Mouse (Mus musculus): ENCODE results near the gene Mt4. TPM values are rescaled to one million over a fixed set of nuclear protein-coding genes. Genes with fewer than 3 reads are reported as not detected.

Mt4 gene
- polyA plus RNA-seq (2015; fragmentation: Nextera tagmentation; extraction: Ambion mirVana), result not detected in 2 replicates

- H3K27me3 ChIP-seq, result no peaks in the 10 kb centered on the region
- H3K27ac ChIP-seq, result no peak within 1 kb of the TSS
- H3K9ac ChIP-seq, result no peak within 1 kb of the TSS
- WGBS, result 37% methylated on average over 6 of the region's 6 CpGs
- no peaks in the 10 kb centered on the region for H3K4me1 ChIP-seq
- no peak for ATAC-seq (replicated peaks; ENCODE audit: low FRiP score)
- no peak within 1 kb of the TSS for H3K4me3 ChIP-seq (replicated peaks)
- H3K36me3 ChIP-seq, result no peaks in the 10 kb centered on the region
- no peak within 1 kb of the TSS for H3K4me2 ChIP-seq
- no peaks in the 10 kb centered on the region for H3K9me3 ChIP-seq (replicated peaks)
Observed at GRCm38 (mm10) chr8:94136933-94137332, at the start of gene Mt4. Gene Mt4, plus strand, starts transcription at chr8:94137197.

- Histone ChIP-seq H3K36me3 (peaks cover 14% of the 10 kb centered on the region), H3K4me1 (no peaks in the 10 kb centered on the region), H3K4me3 (replicated peaks) (no peak overlapping the region), H3K9ac (no peak overlapping the region), H3K9me3 (replicated peaks) (no peaks in the 10 kb centered on the region), H3K27me3 (no peaks in the 10 kb centered on the region), H3K27ac (no peak overlapping the region), H3K4me2 (no peak overlapping the region)
- ATAC-seq (replicated peaks; ENCODE audit: low FRiP score), result no peak
- 83% methylated on average over 9 of the region's 9 CpGs for WGBS
Observed at GRCm38 (mm10) chr8:94087964-94088363, 49.0 kb upstream of the Mt4 start.

- no peaks in the 10 kb centered on the region for H3K9me3 ChIP-seq (replicated peaks)
- 74% methylated on average over 6 of the region's 6 CpGs for WGBS
- H3K36me3 ChIP-seq, result peaks cover 14% of the 10 kb centered on the region
- H3K4me2 ChIP-seq, result no peak overlapping the region
- ATAC-seq (replicated peaks; ENCODE audit: low FRiP score), result no peak
- H3K27ac ChIP-seq, result no peak overlapping the region
- H3K4me1 ChIP-seq, result no peaks in the 10 kb centered on the region
- no peaks in the 10 kb centered on the region for H3K27me3 ChIP-seq
- no peak overlapping the region for H3K9ac ChIP-seq
- no peak overlapping the region for H3K4me3 ChIP-seq (replicated peaks)
Observed at GRCm38 (mm10) chr8:94089715-94090114, 47.3 kb upstream of the Mt4 start.

- no peak overlapping the region for H3K9ac ChIP-seq
- H3K4me3 ChIP-seq (replicated peaks), result no peak overlapping the region
- H3K36me3 ChIP-seq, result no peaks in the 10 kb centered on the region
- no peak overlapping the region for H3K27ac ChIP-seq
- no peaks in the 10 kb centered on the region for H3K9me3 ChIP-seq (replicated peaks)
- ATAC-seq (replicated peaks; ENCODE audit: low FRiP score), result no peak
- WGBS, result 83% methylated on average over 9 of the region's 9 CpGs
- no peak overlapping the region for H3K4me2 ChIP-seq
- H3K4me1 ChIP-seq, result peaks cover 5% of the 10 kb centered on the region
- H3K27me3 ChIP-seq, result no peaks in the 10 kb centered on the region
Observed at GRCm38 (mm10) chr8:94092848-94093247, 44.1 kb upstream of the Mt4 start.

GRCm38 (mm10) chr8:94094281-94094680, 42.7 kb upstream of the Mt4 start:
- Histone ChIP-seq H3K27ac (no peak overlapping the region), H3K36me3 (no peaks in the 10 kb centered on the region), H3K4me1 (peaks cover 10% of the 10 kb centered on the region), H3K9ac (no peak overlapping the region), H3K4me2 (no peak overlapping the region), H3K27me3 (no peaks in the 10 kb centered on the region), H3K9me3 (replicated peaks) (no peaks in the 10 kb centered on the region), H3K4me3 (replicated peaks) (no peak overlapping the region)
- ATAC-seq (replicated peaks; ENCODE audit: low FRiP score), result no peak
- WGBS, result 88% methylated on average over 6 of the region's 6 CpGs

- Histone ChIP-seq H3K27ac (peak within 1 kb of the TSS; percentile 96), H3K9ac (peak within 1 kb of the TSS; percentile 51), H3K4me3 (replicated peaks) (peak within 1 kb of the TSS; percentile 70), H3K4me1 (peaks cover 10% of the 10 kb centered on the region), H3K36me3 (no peaks in the 10 kb centered on the region), H3K9me3 (replicated peaks) (no peaks in the 10 kb centered on the region), H3K27me3 (no peaks in the 10 kb centered on the region), H3K4me2 (peak within 1 kb of the TSS; percentile 67)
- under 1% methylated on average over 61 of the region's 61 CpGs for WGBS
- ATAC-seq (replicated peaks; ENCODE audit: low FRiP score), result peak; percentile 100
Observed at GRCm38 (mm10) chr8:94098081-94098974, 38.7 kb upstream of the Mt4 start, which contains the start of gene Bbs2. Gene Bbs2, minus strand, starts transcription at chr8:94098928.

- peaks cover 10% of the 10 kb centered on the region for H3K4me1 ChIP-seq
- no peaks in the 10 kb centered on the region for H3K27me3 ChIP-seq
- peak overlapping the region; percentile 51 for H3K9ac ChIP-seq
- H3K36me3 ChIP-seq, result no peaks in the 10 kb centered on the region
- peak overlapping the region; percentile 96 for H3K27ac ChIP-seq
- H3K4me3 ChIP-seq (replicated peaks), result peak overlapping the region; percentile 70
- 39% methylated on average over 4 of the region's 4 CpGs for WGBS
- no peaks in the 10 kb centered on the region for H3K9me3 ChIP-seq (replicated peaks)
- ATAC-seq (replicated peaks; ENCODE audit: low FRiP score), result no peak
- H3K4me2 ChIP-seq, result peak overlapping the region; percentile 67
Observed at GRCm38 (mm10) chr8:94098996-94099395, 38.0 kb upstream of the Mt4 start.

- Histone ChIP-seq H3K4me2 (no peak overlapping the region), H3K4me3 (replicated peaks) (no peak overlapping the region), H3K36me3 (no peaks in the 10 kb centered on the region), H3K9ac (no peak overlapping the region), H3K27me3 (no peaks in the 10 kb centered on the region), H3K27ac (no peak overlapping the region), H3K9me3 (replicated peaks) (no peaks in the 10 kb centered on the region), H3K4me1 (peaks cover under 1% of the 10 kb centered on the region; the same call in 1 of the 2 replicates)
- ATAC-seq (replicated peaks; ENCODE audit: low FRiP score), result no peak
- 56% methylated on average over 5 of the region's 5 CpGs for WGBS
Observed at GRCm38 (mm10) chr8:94104146-94104545, 32.9 kb upstream of the Mt4 start.

GRCm38 (mm10) chr8:94107871-94108270, 29.1 kb upstream of the Mt4 start:
- H3K9ac ChIP-seq, result no peak overlapping the region

GRCm38 (mm10) chr8:94109396-94109795, 27.6 kb upstream of the Mt4 start:
- H3K36me3 ChIP-seq, result no peaks in the 10 kb centered on the region
- 76% methylated on average over 6 of the region's 6 CpGs for WGBS
- no peak overlapping the region for H3K27ac ChIP-seq
- H3K4me3 ChIP-seq (replicated peaks), result no peak overlapping the region
- peak; percentile 67; the same call in 1 of the 2 replicates for ATAC-seq (replicated peaks; ENCODE audit: low FRiP score)
- H3K9ac ChIP-seq, result no peak overlapping the region
- no peaks in the 10 kb centered on the region for H3K9me3 ChIP-seq (replicated peaks)
- H3K4me2 ChIP-seq, result no peak overlapping the region
- H3K27me3 ChIP-seq, result no peaks in the 10 kb centered on the region
- no peaks in the 10 kb centered on the region for H3K4me1 ChIP-seq

More at GRCm38 (mm10) chr8:94107871-94108270, 29.1 kb upstream of the Mt4 start:
- 69% methylated on average over 3 of the region's 3 CpGs for WGBS
- ATAC-seq (replicated peaks; ENCODE audit: low FRiP score), result no peak
- Histone ChIP-seq H3K27me3 (no peaks in the 10 kb centered on the region), H3K9me3 (replicated peaks) (no peaks in the 10 kb centered on the region), H3K4me1 (no peaks in the 10 kb centered on the region), H3K4me3 (replicated peaks) (no peak overlapping the region), H3K36me3 (no peaks in the 10 kb centered on the region), H3K27ac (no peak overlapping the region), H3K4me2 (no peak overlapping the region)

- WGBS, result 73% methylated on average over 5 of the region's 5 CpGs
Observed at GRCm38 (mm10) chr8:94109835-94110234, 27.2 kb upstream of the Mt4 start.

GRCm38 (mm10) chr8:94110526-94111177, 26.3 kb upstream of the Mt4 start:
- Histone ChIP-seq H3K36me3 (no peaks in the 10 kb centered on the region), H3K4me3 (replicated peaks) (no peak overlapping the region), H3K9ac (no peak overlapping the region), H3K27me3 (no peaks in the 10 kb centered on the region), H3K27ac (no peak overlapping the region), H3K4me1 (no peaks in the 10 kb centered on the region), H3K9me3 (replicated peaks) (no peaks in the 10 kb centered on the region), H3K4me2 (no peak overlapping the region)
- 54% methylated on average over 6 of the region's 6 CpGs for WGBS
- no peak for ATAC-seq (replicated peaks; ENCODE audit: low FRiP score)

More at GRCm38 (mm10) chr8:94109835-94110234, 27.2 kb upstream of the Mt4 start:
- Histone ChIP-seq H3K4me3 (replicated peaks) (no peak overlapping the region), H3K9me3 (replicated peaks) (no peaks in the 10 kb centered on the region), H3K4me2 (no peak overlapping the region), H3K9ac (no peak overlapping the region), H3K4me1 (no peaks in the 10 kb centered on the region), H3K27ac (no peak overlapping the region), H3K27me3 (no peaks in the 10 kb centered on the region), H3K36me3 (no peaks in the 10 kb centered on the region)
- no peak for ATAC-seq (replicated peaks; ENCODE audit: low FRiP score)

All from kidney, embryonic 15.5 days (tissue).